Mouse (Mus musculus) cerebellum, postnatal 4 days (tissue): ENCODE measurements around the gene Camta1.

Experiments used
- DNase-seq, 2 experiments: peaks; one replicate each; pipeline ENCODE4 v3.0.0; 2022; ENCODE audit warnings: low spot score in 2 of 2, mixed read lengths in 1 of 2

Camta1 gene

GRCm38 (mm10) chr4:150869276-150870197 is 992.1 kb downstream of the Camta1 start:
- DNase-seq: no peak

- DNase-seq: no peak
Observed at GRCm38 (mm10) chr4:150868859-150869258, 992.8 kb downstream of the Camta1 start.

- no peak for DNase-seq
Observed at GRCm38 (mm10) chr4:150868161-150868560, 993.5 kb downstream of the Camta1 start.
